Mouse (Mus musculus) heart, embryonic 12.5 days (tissue): ENCODE results near the gene Lhx4. TPM values are rescaled to one million over a fixed set of nuclear protein-coding genes. Genes with fewer than 3 reads are reported as not detected.

ENCODE experiments used
- ATAC-seq: fragments of 200-750 bp; cut with Nextera tagmentation; 2 replicates; pipeline ENCODE4 v1.8.0; 2017; ENCODE audit warnings: moderate TSS enrichment, moderate library complexity; ENCODE audit not compliant: insufficient number of reproducible peaks, low FRiP score
- H3K27ac ChIP-seq: fragments of 300-500 bp; sonication (generic); 2 replicates; pipeline ENCODE4 v1.5.1; 2016; ENCODE audit warnings: mild to moderate bottlenecking, moderate library complexity; ENCODE audit not compliant: poor library complexity, severe bottlenecking
- H3K27me3 ChIP-seq: fragments of 300-500 bp; sonication (generic); replicated peaks from 2 replicates; pipeline ENCODE4 v1.6.1; 2016; ENCODE audit warnings: mild to moderate bottlenecking, moderate library complexity
- H3K36me3 ChIP-seq: fragments of 300-500 bp; sonication (generic); 2 replicates; pipeline ENCODE4 v1.6.1; 2016; ENCODE audit warnings: mild to moderate bottlenecking, moderate library complexity
- H3K4me1 ChIP-seq: fragments of 300-500 bp; sonication (generic); replicated peaks from 2 replicates; pipeline ENCODE4 v1.6.1; 2016; ENCODE audit warnings: mild to moderate bottlenecking
- H3K4me2 ChIP-seq: fragments of 300-500 bp; sonication (generic); 2 replicates; pipeline ENCODE4 v1.6.1; 2016; ENCODE audit warnings: mild to moderate bottlenecking, moderate library complexity
- H3K4me3 ChIP-seq: fragments of 300-500 bp; sonication (generic); 2 replicates; pipeline ENCODE4 v1.5.1; 2016; ENCODE audit warnings: mild to moderate bottlenecking
- H3K9ac ChIP-seq: fragments of 300-500 bp; sonication (generic); 2 replicates; pipeline ENCODE4 v1.6.1; 2016; ENCODE audit warnings: mild to moderate bottlenecking, moderate library complexity
- H3K9me3 ChIP-seq: fragments of 300-500 bp; sonication (generic); replicated peaks from 2 replicates; pipeline ENCODE4 v1.6.1; 2016; ENCODE audit warnings: mild to moderate bottlenecking, moderate library complexity
- WGBS: fragments of 180-500 bp; shearing (Covaris S2); methylation state at CpG from one replicate; pipeline ENCODE4 v1.1.7; 2016; 5-methylcytosine and 5-hydroxymethylcytosine counted together
- polyA plus RNA-seq: library from polyadenylated mRNA; unstranded; fragments of >200 nt; fragmentation: Nextera tagmentation; extraction: Ambion mirVana; gene quantifications from 2 replicates; pipeline ENCODE4 v1.2.1, GENCODE M21; 2016

Gene Lhx4
- polyA plus RNA-seq, 1 experiment from 2014 or later: not detected

DNA sequence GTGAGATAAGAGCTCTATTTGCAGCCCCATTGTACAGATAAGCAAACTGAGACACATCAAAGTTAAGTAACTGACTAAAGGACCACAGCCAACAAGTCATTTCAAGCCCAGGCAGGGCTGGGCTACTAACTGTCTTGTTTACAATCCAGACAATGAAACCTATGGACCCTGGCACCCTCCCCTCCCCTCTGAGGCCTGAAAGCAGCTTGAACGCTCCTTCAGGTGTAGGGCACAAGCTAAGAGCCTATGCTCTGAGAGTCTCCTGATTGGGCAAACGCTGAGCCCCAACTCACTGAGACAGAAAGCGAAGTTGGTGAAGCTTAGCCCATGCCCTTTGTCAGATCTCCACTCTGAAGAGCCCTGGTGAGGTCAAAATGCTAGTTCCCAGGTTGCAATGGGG, 27.2 kb downstream of the Lhx4 start:
- WGBS: 65% methylated on average over 3 of the region's 3 CpGs
- H3K4me2 ChIP-seq: no peak overlapping the region
- peaks cover 4% of the 10 kb centered on the region; the same call in 1 of the 2 replicates for H3K9me3 ChIP-seq
- no peaks in the 10 kb centered on the region; the same call in 1 of the 2 replicates for H3K4me1 ChIP-seq
- ATAC-seq: no peak
- no peak overlapping the region for H3K27ac ChIP-seq
- no peaks in the 10 kb centered on the region for H3K36me3 ChIP-seq
- H3K9ac ChIP-seq: no peak overlapping the region
- H3K27me3 ChIP-seq: peaks cover 88% of the 10 kb centered on the region
- no peak overlapping the region for H3K4me3 ChIP-seq

DNA sequence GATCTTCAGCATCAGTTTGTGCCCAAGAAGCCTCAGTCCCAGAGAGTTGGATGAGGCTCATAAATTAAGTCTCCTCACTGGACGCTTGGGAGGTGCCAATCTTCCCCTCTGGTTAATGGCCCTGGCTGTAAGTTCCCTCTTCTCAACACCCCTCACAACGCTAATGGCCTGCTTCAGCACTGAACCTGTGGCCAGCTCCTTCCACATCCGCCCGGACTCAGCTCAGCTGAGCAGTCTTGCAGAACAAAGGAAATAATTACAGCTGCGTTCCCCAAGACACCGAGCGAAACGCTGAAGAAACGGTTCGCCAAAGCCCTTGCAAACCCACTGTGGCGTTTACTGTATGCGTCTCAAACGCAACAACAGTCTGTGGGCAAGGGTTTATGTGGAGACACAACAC, 29.3 kb downstream of the Lhx4 start:
- Histone ChIP-seq H3K36me3 (no peaks in the 10 kb centered on the region), H3K4me3 (peak overlapping the region; percentile 17; the same call in 1 of the 2 replicates), H3K4me2 (peak overlapping the region; percentile 63), H3K9ac (no peak overlapping the region), H3K9me3 (peaks cover 4% of the 10 kb centered on the region; the same call in 1 of the 2 replicates), H3K4me1 (no peaks in the 10 kb centered on the region; the same call in 1 of the 2 replicates), H3K27me3 (peaks cover 70% of the 10 kb centered on the region), H3K27ac (no peak overlapping the region)
- WGBS: 1% methylated on average over 13 of the region's 13 CpGs
- ATAC-seq: 0 out of 2 replicates have a peak, but pooled peaks have one; percentile 36

DNA sequence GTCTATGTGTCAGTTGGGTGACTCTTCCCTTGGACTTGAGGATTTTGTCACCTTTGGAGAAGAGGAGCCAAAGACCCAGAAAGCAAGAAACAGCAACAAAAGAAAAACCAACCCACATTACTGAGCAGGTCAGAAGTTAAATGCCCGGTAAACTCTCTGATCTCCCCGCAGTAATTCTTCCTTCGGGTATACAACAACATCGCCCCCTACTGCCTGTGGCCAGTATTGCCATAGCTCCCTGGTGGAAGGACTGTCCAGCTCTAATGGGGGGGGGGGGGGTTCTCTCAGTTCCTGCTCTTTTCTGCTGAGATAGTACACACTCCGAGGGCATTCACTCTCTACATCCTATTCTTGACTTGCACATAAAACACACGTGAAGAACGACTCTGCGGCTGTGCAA, 30.0 kb downstream of the Lhx4 start:
- peaks cover 66% of the 10 kb centered on the region for H3K27me3 ChIP-seq

DNA sequence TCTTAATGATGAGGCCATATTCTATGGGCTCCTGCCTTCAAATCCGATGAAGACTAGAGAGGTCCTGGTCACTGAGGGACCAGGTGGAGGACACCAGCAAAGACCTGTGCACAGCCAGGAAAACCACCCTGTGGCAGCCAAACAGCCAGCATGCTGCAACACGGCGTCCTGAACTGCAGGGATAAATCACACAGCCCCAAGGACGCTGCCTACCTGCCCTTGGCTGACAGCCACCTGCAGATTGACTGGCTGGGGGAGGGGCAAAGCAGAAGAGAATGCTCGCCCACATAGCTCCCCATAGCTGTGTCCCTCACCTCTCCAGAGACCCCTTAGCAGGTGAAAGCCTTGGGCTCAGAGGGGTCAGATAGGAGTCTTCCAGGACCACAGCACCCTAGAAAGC, 31.5 kb downstream of the Lhx4 start:
- Histone ChIP-seq H3K9me3 (no peaks in the 10 kb centered on the region), H3K27me3 (peaks cover 53% of the 10 kb centered on the region)
- ATAC-seq: no peak

More for the DNA sequence above, 30.0 kb downstream of the Lhx4 start:
- ATAC-seq: no peak
- H3K4me1 ChIP-seq: no peaks in the 10 kb centered on the region; the same call in 1 of the 2 replicates
- H3K27ac ChIP-seq: no peak overlapping the region
- H3K9ac ChIP-seq: no peak overlapping the region
- H3K36me3 ChIP-seq: no peaks in the 10 kb centered on the region
- H3K4me2 ChIP-seq: no peak overlapping the region
- 40% methylated on average over 8 of the region's 8 CpGs for WGBS
- no peaks in the 10 kb centered on the region; the same call in 1 of the 2 replicates for H3K9me3 ChIP-seq
- H3K4me3 ChIP-seq: no peak overlapping the region

DNA sequence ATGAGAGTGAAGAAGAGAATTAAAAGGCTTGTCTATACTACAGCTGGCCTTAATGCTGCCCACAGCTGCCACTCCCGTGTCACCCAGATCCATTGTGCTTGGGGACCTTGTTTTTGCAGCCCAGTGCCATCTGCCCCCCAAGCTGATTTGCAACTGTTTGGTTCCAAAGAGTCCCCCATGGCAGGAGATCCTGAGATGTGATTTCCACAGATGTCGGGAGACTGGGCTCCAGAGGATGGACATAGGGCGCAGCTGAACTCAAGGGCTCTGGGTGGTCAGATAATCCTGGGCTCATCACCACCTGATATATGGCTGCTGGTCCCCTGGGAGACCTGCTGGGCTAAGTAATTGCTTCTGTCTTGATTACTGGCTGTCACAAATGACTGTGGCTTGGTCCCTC, 32.6 kb downstream of the Lhx4 start:
- Histone ChIP-seq H3K9ac (no peak overlapping the region), H3K4me3 (no peak overlapping the region), H3K27ac (no peak overlapping the region), H3K27me3 (peaks cover 41% of the 10 kb centered on the region), H3K4me1 (no peaks in the 10 kb centered on the region; the same call in 1 of the 2 replicates), H3K9me3 (no peaks in the 10 kb centered on the region), H3K36me3 (no peaks in the 10 kb centered on the region), H3K4me2 (no peak overlapping the region)
- no peak for ATAC-seq
- 68% methylated on average over 3 of the region's 3 CpGs for WGBS

More for the DNA sequence above, 31.5 kb downstream of the Lhx4 start:
- WGBS: 49% methylated on average over 5 of the region's 5 CpGs
- H3K36me3 ChIP-seq: no peaks in the 10 kb centered on the region
- H3K4me2 ChIP-seq: no peak overlapping the region
- H3K4me1 ChIP-seq: no peaks in the 10 kb centered on the region; the same call in 1 of the 2 replicates
- H3K27ac ChIP-seq: no peak overlapping the region
- H3K9ac ChIP-seq: no peak overlapping the region
- no peak overlapping the region for H3K4me3 ChIP-seq

DNA sequence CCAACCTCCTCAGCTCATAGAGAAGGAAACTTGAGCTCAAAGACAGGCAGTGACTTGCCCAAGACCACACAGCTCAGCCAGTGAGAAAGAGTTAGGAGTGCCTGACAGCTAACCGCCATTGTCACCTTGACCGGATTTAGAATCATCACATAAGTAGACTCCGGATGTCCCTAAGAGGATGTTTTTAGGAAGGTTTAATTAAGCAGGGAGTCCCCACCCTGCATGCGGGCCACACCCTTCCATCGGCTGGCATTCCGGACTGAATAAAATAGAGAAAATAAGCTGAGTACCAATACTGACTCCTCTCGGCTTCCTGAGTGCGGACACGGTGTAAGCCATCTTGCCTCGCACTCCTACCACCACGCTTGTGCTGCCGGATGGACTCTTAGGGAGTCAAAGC, 34.2 kb downstream of the Lhx4 start:
- peaks cover 28% of the 10 kb centered on the region for H3K27me3 ChIP-seq
- no peak for ATAC-seq
- H3K4me3 ChIP-seq: no peak overlapping the region
- no peak overlapping the region for H3K4me2 ChIP-seq
- H3K4me1 ChIP-seq: 0 out of 2 replicates have a peak, but pooled peaks cover 4% of the 10 kb centered on the region
- 86% methylated on average over 12 of the region's 12 CpGs for WGBS
- no peak overlapping the region for H3K27ac ChIP-seq
- H3K9ac ChIP-seq: no peak overlapping the region
- no peaks in the 10 kb centered on the region for H3K9me3 ChIP-seq
- no peaks in the 10 kb centered on the region for H3K36me3 ChIP-seq

DNA sequence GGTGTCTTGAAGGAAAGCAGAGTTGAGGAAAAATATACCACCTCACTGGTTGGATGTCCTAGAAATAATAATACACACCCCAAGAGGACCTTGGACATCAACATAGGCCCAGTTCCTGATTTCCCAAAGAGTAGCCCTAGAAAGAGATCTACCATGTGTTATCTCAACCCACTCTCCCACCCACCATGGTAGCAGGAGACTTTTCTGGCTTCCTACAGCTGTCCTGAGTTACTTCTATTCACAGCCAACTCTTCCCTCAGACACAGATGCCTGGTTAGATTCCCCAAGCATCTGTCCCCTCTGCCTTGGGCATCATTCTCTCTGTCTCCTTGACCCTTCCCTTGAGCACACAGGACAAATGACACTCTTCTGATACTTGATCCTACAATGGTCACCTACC, 36.1 kb downstream of the Lhx4 start:
- Histone ChIP-seq H3K4me1 (0 out of 2 replicates have a peak, but pooled peaks cover 9% of the 10 kb centered on the region), H3K27me3 (peaks cover 13% of the 10 kb centered on the region), H3K9me3 (no peaks in the 10 kb centered on the region), H3K4me2 (no peak overlapping the region), H3K36me3 (no peaks in the 10 kb centered on the region), H3K4me3 (no peak overlapping the region), H3K27ac (no peak overlapping the region), H3K9ac (no peak overlapping the region)
- ATAC-seq: no peak

DNA sequence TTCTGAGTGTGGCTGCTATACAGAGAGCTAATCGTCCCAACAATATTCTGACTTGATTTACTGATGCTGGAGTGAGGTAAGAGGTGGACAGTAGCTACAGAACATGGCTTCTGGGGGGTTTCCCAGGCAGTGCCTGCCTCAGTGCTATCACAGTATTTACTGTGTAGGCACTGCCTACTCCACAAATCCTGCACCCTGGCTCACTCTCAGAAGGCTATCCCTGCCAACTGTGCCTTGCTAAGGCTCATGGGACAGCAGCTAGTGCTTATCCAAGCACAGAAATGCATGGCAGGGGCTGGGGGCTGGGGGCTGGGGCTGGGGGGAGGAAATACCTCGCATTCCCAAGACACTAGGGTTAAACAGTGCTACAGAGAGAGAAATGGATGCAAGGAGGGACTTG, 38.2 kb downstream of the Lhx4 start:
- Histone ChIP-seq H3K4me3 (no peak overlapping the region), H3K36me3 (no peaks in the 10 kb centered on the region), H3K9me3 (no peaks in the 10 kb centered on the region), H3K27ac (no peak overlapping the region), H3K4me1 (0 out of 2 replicates have a peak, but pooled peaks cover 9% of the 10 kb centered on the region), H3K27me3 (no peaks in the 10 kb centered on the region), H3K9ac (no peak overlapping the region), H3K4me2 (no peak overlapping the region)
- no peak for ATAC-seq
- WGBS: 33% methylated on average over 2 of the region's 2 CpGs

DNA sequence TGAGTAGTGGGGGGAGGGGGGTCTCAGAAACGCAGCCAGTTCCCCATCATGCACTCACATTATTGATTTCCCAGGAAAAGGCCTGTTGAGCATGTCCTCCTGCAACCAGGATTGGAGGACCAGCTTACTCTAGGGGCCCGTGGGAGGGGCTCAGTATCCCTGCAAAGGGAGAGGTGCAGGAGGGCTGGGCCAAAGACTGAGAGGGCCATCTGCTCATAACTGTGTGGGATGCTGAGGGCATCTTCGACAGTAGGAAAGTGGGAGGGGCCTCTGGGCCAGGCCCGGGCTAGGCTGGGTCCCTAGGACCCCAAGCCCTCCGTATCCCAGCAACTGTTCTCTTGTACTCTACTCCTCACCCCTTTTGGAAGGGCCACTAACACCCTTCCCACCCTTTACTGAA, 47.3 kb downstream of the Lhx4 start:
- H3K4me1 ChIP-seq: peaks cover 13% of the 10 kb centered on the region
- H3K36me3 ChIP-seq: no peaks in the 10 kb centered on the region
- H3K9ac ChIP-seq: no peak overlapping the region
- ATAC-seq: peak; percentile 18; the same call in 1 of the 2 replicates
- no peaks in the 10 kb centered on the region for H3K9me3 ChIP-seq
- H3K4me3 ChIP-seq: no peak overlapping the region
- WGBS: 70% methylated on average over 5 of the region's 5 CpGs
- H3K27ac ChIP-seq: no peak overlapping the region
- no peak overlapping the region for H3K4me2 ChIP-seq
- H3K27me3 ChIP-seq: peaks cover 3% of the 10 kb centered on the region; the same call in 1 of the 2 replicates

DNA sequence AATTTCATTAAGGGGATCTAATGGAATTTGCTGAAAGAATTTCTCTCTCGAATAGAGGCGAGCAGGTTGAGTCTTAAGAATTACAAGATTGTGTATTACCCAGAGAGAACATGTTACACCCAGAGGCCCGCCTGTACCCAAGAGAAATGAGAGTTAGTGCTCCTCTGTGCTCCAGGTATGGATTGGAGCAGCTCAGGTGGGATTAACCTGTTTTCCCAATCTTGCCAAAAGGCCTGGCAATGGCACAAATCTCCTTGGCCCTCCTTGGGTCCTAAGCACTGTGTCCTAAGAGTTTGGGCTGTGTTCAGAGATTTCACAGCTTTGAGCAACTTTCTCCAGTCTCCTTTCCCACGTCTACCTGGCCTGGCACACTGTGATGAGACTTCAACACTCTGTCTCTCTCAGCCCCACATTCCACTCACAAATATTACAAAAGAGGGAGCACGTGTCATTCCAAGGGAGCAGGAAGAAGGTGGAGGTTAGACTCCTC, 48.2 kb downstream of the Lhx4 start:
- 82% methylated on average over 5 of the region's 5 CpGs for WGBS
- H3K27ac ChIP-seq: no peak overlapping the region
- peaks cover 13% of the 10 kb centered on the region for H3K4me1 ChIP-seq
- no peak overlapping the region for H3K4me3 ChIP-seq
- no peak overlapping the region for H3K4me2 ChIP-seq
- H3K36me3 ChIP-seq: no peaks in the 10 kb centered on the region
- no peaks in the 10 kb centered on the region for H3K9me3 ChIP-seq
- ATAC-seq: no peak
- peaks cover 3% of the 10 kb centered on the region; the same call in 1 of the 2 replicates for H3K27me3 ChIP-seq
- H3K9ac ChIP-seq: no peak overlapping the region

DNA sequence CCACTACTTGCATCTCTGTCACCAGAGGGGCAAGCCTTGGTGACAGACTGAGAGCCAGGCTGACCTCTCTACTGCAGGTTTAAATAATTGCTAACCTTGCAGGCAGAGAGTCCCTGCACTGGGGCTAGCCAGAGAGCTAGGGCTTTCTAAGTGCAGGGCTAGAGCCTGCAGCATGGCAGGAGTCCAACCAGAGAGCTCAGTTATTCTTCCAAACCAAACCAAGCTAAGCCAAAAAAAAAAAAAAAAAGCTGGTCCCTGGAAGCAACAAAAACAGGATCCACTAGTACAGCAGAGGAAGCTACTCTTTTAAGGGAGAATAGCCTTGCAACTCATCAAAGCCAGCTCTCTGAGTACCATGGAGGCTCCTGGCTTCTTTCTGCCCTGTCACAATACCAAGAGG, 50.6 kb downstream of the Lhx4 start:
- no peak overlapping the region for H3K27ac ChIP-seq
- H3K36me3 ChIP-seq: no peaks in the 10 kb centered on the region
- no peak for ATAC-seq
- H3K4me2 ChIP-seq: no peak overlapping the region
- peaks cover 13% of the 10 kb centered on the region for H3K4me1 ChIP-seq
- H3K27me3 ChIP-seq: peaks cover 3% of the 10 kb centered on the region; the same call in 1 of the 2 replicates
- H3K9ac ChIP-seq: no peak overlapping the region
- no peak overlapping the region for H3K4me3 ChIP-seq
- no peaks in the 10 kb centered on the region for H3K9me3 ChIP-seq
